Mouse (Mus musculus) liver, embryonic 12.5 days (tissue): ENCODE measurements around the gene Etv4. TPM values are rescaled to one million over a fixed set of nuclear protein-coding genes. Genes with fewer than 3 reads are reported as not detected.

Experiments
- ATAC-seq: fragments of 200-750 bp; cut with Nextera tagmentation; 2 replicates; pipeline ENCODE4 v1.8.0; 2017; ENCODE audit warnings: moderate number of reproducible peaks, mild to moderate bottlenecking, moderate library complexity
- H3K27ac ChIP-seq: fragments of 300-500 bp; sonication (generic); 2 replicates; pipeline ENCODE4 v1.5.1; 2016; ENCODE audit warnings: mild to moderate bottlenecking
- H3K27me3 ChIP-seq: fragments of 300-500 bp; sonication (generic); replicated peaks from 2 replicates; pipeline ENCODE4 v1.6.1; 2016; ENCODE audit warnings: mild to moderate bottlenecking, moderate library complexity
- H3K36me3 ChIP-seq: fragments of 300-500 bp; sonication (generic); 2 replicates; pipeline ENCODE4 v1.6.1; 2016; ENCODE audit warnings: mild to moderate bottlenecking, moderate library complexity
- H3K4me1 ChIP-seq: fragments of 300-500 bp; sonication (generic); 2 replicates; pipeline ENCODE4 v1.6.1; 2016
- H3K4me2 ChIP-seq: fragments of 300-500 bp; sonication (generic); 2 replicates; pipeline ENCODE4 v1.6.1; 2016; ENCODE audit warnings: mild to moderate bottlenecking, moderate library complexity
- H3K4me3 ChIP-seq: fragments of 300-500 bp; sonication (generic); 2 replicates; pipeline ENCODE4 v1.5.1; 2016; ENCODE audit warnings: mild to moderate bottlenecking, moderate library complexity
- H3K9ac ChIP-seq: fragments of 300-500 bp; sonication (generic); 2 replicates; pipeline ENCODE4 v1.6.1; 2016; ENCODE audit warnings: mild to moderate bottlenecking, moderate library complexity
- H3K9me3 ChIP-seq: fragments of 300-500 bp; sonication (generic); replicated peaks from 2 replicates; pipeline ENCODE4 v1.6.1; 2016; ENCODE audit warnings: mild to moderate bottlenecking, moderate library complexity
- WGBS: fragments of 180-500 bp; shearing (Covaris S2); methylation state at CpG from one replicate; pipeline ENCODE4 v1.1.7; 2016; ENCODE audit not compliant: insufficient replicate concordance; 5-methylcytosine and 5-hydroxymethylcytosine counted together
- polyA plus RNA-seq: library from polyadenylated mRNA; unstranded; fragments of >200 nt; fragmentation: Nextera tagmentation; extraction: Ambion mirVana; gene quantifications from 2 replicates; pipeline ENCODE4 v1.2.1, GENCODE M21; 2016

The Etv4 gene
- polyA plus RNA-seq, 1 experiment from 2014 or later = 1.4 TPM

- Histone ChIP-seq H3K9ac (peak overlapping the region; percentile 29), H3K27ac (no peak overlapping the region), H3K4me3 (peak overlapping the region; percentile 55), H3K9me3 (no peaks in the 10 kb centered on the region), H3K4me2 (peak overlapping the region; percentile 82), H3K4me1 (peaks cover 18% of the 10 kb centered on the region), H3K36me3 (no peaks in the 10 kb centered on the region), H3K27me3 (peaks cover 95% of the 10 kb centered on the region)
- 5% methylated on average over 17 of the region's 19 CpGs for WGBS
- no peak for ATAC-seq
These were observed 1.1 kb downstream of the Etv4 start for GRCm38 (mm10) chr11:101784072-101784471.

- H3K9me3 ChIP-seq = no peaks in the 10 kb centered on the region
- H3K36me3 ChIP-seq = no peaks in the 10 kb centered on the region
- H3K4me3 ChIP-seq = no peak overlapping the region
- H3K27me3 ChIP-seq = peaks cover 94% of the 10 kb centered on the region
- H3K4me1 ChIP-seq = peaks cover 18% of the 10 kb centered on the region
- no peak overlapping the region for H3K9ac ChIP-seq
- peak overlapping the region; percentile 82; the same call in 1 of the 2 replicates for H3K4me2 ChIP-seq
- H3K27ac ChIP-seq = no peak overlapping the region
- 31% methylated on average over 9 of the region's 9 CpGs for WGBS
- ATAC-seq = no peak
These were observed 1.6 kb downstream of the Etv4 start for GRCm38 (mm10) chr11:101783584-101783983.

- H3K4me1 ChIP-seq = peaks cover 18% of the 10 kb centered on the region
- no peak overlapping the region for H3K27ac ChIP-seq
- peaks cover 94% of the 10 kb centered on the region for H3K27me3 ChIP-seq
- ATAC-seq = no peak
- H3K4me2 ChIP-seq = no peak overlapping the region
- H3K9me3 ChIP-seq = no peaks in the 10 kb centered on the region
- 60% methylated on average over 1 of the region's 1 CpGs for WGBS
- no peak overlapping the region for H3K4me3 ChIP-seq
- no peak overlapping the region for H3K9ac ChIP-seq
- H3K36me3 ChIP-seq = no peaks in the 10 kb centered on the region
These were observed 2.0 kb downstream of the Etv4 start for GRCm38 (mm10) chr11:101783135-101783534.

- 45% methylated on average over 4 of the region's 4 CpGs for WGBS
- Histone ChIP-seq H3K27me3 (peaks cover 88% of the 10 kb centered on the region), H3K27ac (no peak overlapping the region), H3K4me3 (no peak overlapping the region), H3K9ac (no peak overlapping the region), H3K4me2 (no peak overlapping the region), H3K9me3 (no peaks in the 10 kb centered on the region), H3K36me3 (no peaks in the 10 kb centered on the region), H3K4me1 (peaks cover 8% of the 10 kb centered on the region; the same call in 1 of the 2 replicates)
- no peak for ATAC-seq
These were observed 8.3 kb downstream of the Etv4 start for GRCm38 (mm10) chr11:101776846-101777245.

- Histone ChIP-seq H3K4me1 (peaks cover 9% of the 10 kb centered on the region; the same call in 1 of the 2 replicates), H3K4me3 (peak overlapping the region; percentile 28), H3K27ac (no peak overlapping the region), H3K36me3 (peaks cover 23% of the 10 kb centered on the region), H3K4me2 (peak overlapping the region; percentile 51), H3K9me3 (no peaks in the 10 kb centered on the region), H3K9ac (no peak overlapping the region), H3K27me3 (peaks cover 71% of the 10 kb centered on the region)
- ATAC-seq = no peak
- WGBS = 3% methylated on average over 16 of the region's 16 CpGs
These were observed 12.7 kb downstream of the Etv4 start for GRCm38 (mm10) chr11:101772449-101772848.

GRCm38 (mm10) chr11:101772027-101772426, 13.1 kb downstream of the Etv4 start:
- ATAC-seq = no peak
- Histone ChIP-seq H3K36me3 (peaks cover 27% of the 10 kb centered on the region), H3K9ac (no peak overlapping the region), H3K27me3 (peaks cover 67% of the 10 kb centered on the region), H3K4me2 (peak overlapping the region; percentile 51), H3K4me3 (no peak overlapping the region), H3K27ac (no peak overlapping the region), H3K4me1 (peaks cover 9% of the 10 kb centered on the region; the same call in 1 of the 2 replicates), H3K9me3 (no peaks in the 10 kb centered on the region)
- WGBS = 18% methylated on average over 5 of the region's 5 CpGs

- H3K27me3 ChIP-seq = peaks cover 52% of the 10 kb centered on the region
- peaks cover 44% of the 10 kb centered on the region for H3K36me3 ChIP-seq
- 85% methylated on average over 12 of the region's 12 CpGs for WGBS
- no peaks in the 10 kb centered on the region for H3K9me3 ChIP-seq
- H3K4me3 ChIP-seq = no peak overlapping the region
- H3K9ac ChIP-seq = no peak overlapping the region
- peaks cover 9% of the 10 kb centered on the region; the same call in 1 of the 2 replicates for H3K4me1 ChIP-seq
- no peak overlapping the region for H3K27ac ChIP-seq
- ATAC-seq = no peak
- no peak overlapping the region for H3K4me2 ChIP-seq
These were observed 14.9 kb downstream of the Etv4 start for GRCm38 (mm10) chr11:101770266-101770665.

- Histone ChIP-seq H3K9ac (no peak overlapping the region), H3K4me3 (no peak overlapping the region), H3K27me3 (peaks cover 37% of the 10 kb centered on the region), H3K4me1 (peaks cover 9% of the 10 kb centered on the region; the same call in 1 of the 2 replicates), H3K36me3 (peaks cover 59% of the 10 kb centered on the region), H3K4me2 (no peak overlapping the region), H3K27ac (no peak overlapping the region), H3K9me3 (no peaks in the 10 kb centered on the region)
- ATAC-seq = no peak
- 86% methylated on average over 6 of the region's 6 CpGs for WGBS
These were observed 16.4 kb downstream of the Etv4 start for GRCm38 (mm10) chr11:101768721-101769120.

GRCm38 (mm10) chr11:101767326-101767725, 17.8 kb downstream of the Etv4 start:
- H3K36me3 ChIP-seq = peaks cover 69% of the 10 kb centered on the region
- H3K27me3 ChIP-seq = peaks cover 25% of the 10 kb centered on the region
- H3K4me1 ChIP-seq = peaks cover 6% of the 10 kb centered on the region; the same call in 1 of the 2 replicates
- no peak for ATAC-seq
- H3K9ac ChIP-seq = no peak overlapping the region
- no peak overlapping the region for H3K27ac ChIP-seq
- H3K4me2 ChIP-seq = no peak overlapping the region
- no peaks in the 10 kb centered on the region for H3K9me3 ChIP-seq
- WGBS = 79% methylated on average over 5 of the region's 5 CpGs
- no peak overlapping the region for H3K4me3 ChIP-seq

- ATAC-seq = no peak
- no peaks in the 10 kb centered on the region for H3K4me1 ChIP-seq
- H3K36me3 ChIP-seq = peaks cover 93% of the 10 kb centered on the region
- 90% methylated on average over 8 of the region's 8 CpGs for whole genome bisulfite sequencing
- H3K4me3 ChIP-seq = no peak overlapping the region
- no peaks in the 10 kb centered on the region for H3K9me3 ChIP-seq
- H3K4me2 ChIP-seq = no peak overlapping the region
- peaks cover 2% of the 10 kb centered on the region; the same call in 1 of the 2 replicates for H3K27me3 ChIP-seq
- no peak overlapping the region for H3K27ac ChIP-seq
- H3K9ac ChIP-seq = no peak overlapping the region
These were observed 20.6 kb downstream of the Etv4 start for GRCm38 (mm10) chr11:101764546-101764945.

- WGBS = 65% methylated on average over 7 of the region's 7 CpGs
- no peak for ATAC-seq
- H3K36me3 ChIP-seq = peaks cover 93% of the 10 kb centered on the region
These were observed 21.4 kb downstream of the Etv4 start for GRCm38 (mm10) chr11:101763723-101764122.

GRCm38 (mm10) chr11:101759530-101759929, 25.6 kb downstream of the Etv4 start:
- no peak overlapping the region for H3K9ac ChIP-seq
- H3K4me2 ChIP-seq = no peak overlapping the region
- H3K27ac ChIP-seq = no peak overlapping the region
- H3K9me3 ChIP-seq = no peaks in the 10 kb centered on the region
- ATAC-seq = no peak
- no peak overlapping the region for H3K4me3 ChIP-seq
- no peaks in the 10 kb centered on the region for H3K27me3 ChIP-seq
- H3K36me3 ChIP-seq = peaks cover 94% of the 10 kb centered on the region
- WGBS = 73% methylated on average over 3 of the region's 3 CpGs
- no peaks in the 10 kb centered on the region for H3K4me1 ChIP-seq

More at GRCm38 (mm10) chr11:101763723-101764122, 21.4 kb downstream of the Etv4 start:
- no peak overlapping the region for H3K9ac ChIP-seq
- H3K4me2 ChIP-seq = no peak overlapping the region
- no peak overlapping the region for H3K4me3 ChIP-seq
- no peak overlapping the region for H3K27ac ChIP-seq
- H3K9me3 ChIP-seq = no peaks in the 10 kb centered on the region
- no peaks in the 10 kb centered on the region for H3K4me1 ChIP-seq
- no peaks in the 10 kb centered on the region for H3K27me3 ChIP-seq

GRCm38 (mm10) chr11:101758431-101758830, 26.7 kb downstream of the Etv4 start:
- H3K9me3 ChIP-seq = no peaks in the 10 kb centered on the region
- no peak overlapping the region for H3K4me2 ChIP-seq
- 83% methylated on average over 5 of the region's 5 CpGs for WGBS
- H3K36me3 ChIP-seq = peaks cover 97% of the 10 kb centered on the region
- no peaks in the 10 kb centered on the region for H3K4me1 ChIP-seq
- ATAC-seq = no peak
- H3K27me3 ChIP-seq = no peaks in the 10 kb centered on the region
- H3K9ac ChIP-seq = no peak overlapping the region
- no peak overlapping the region for H3K27ac ChIP-seq
- H3K4me3 ChIP-seq = no peak overlapping the region
